Mouse (Mus musculus) retina, adult 2 months (tissue): ENCODE results near the gene Creb5.

ENCODE experiments used
- DNase-seq: peaks from one replicate; pipeline ENCODE4 v3.0.0-alpha.2; 2012; ENCODE audit warnings: low read depth, low spot score

Creb5 gene

DNA sequence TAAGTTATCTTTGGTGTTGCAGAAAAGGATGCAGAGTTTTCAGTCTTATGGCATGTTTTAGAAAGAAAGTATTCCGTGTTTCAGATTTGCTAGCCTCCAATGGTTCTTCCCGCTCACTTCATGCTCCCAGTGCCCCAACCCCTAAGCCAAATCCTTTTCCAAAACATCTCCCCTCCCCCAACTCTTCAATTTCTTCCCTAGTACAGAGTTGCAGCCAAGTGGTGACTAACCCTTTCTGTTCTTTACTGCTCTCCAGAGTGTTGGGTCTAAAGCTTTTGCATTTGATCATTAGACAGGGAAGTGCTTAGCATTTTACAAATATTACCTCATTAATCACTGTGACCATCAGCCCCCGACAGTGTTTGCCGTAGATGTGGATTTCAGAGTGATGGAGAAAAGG is 142.8 kb downstream of the Creb5 start:
- DNase-seq: no peak

DNA sequence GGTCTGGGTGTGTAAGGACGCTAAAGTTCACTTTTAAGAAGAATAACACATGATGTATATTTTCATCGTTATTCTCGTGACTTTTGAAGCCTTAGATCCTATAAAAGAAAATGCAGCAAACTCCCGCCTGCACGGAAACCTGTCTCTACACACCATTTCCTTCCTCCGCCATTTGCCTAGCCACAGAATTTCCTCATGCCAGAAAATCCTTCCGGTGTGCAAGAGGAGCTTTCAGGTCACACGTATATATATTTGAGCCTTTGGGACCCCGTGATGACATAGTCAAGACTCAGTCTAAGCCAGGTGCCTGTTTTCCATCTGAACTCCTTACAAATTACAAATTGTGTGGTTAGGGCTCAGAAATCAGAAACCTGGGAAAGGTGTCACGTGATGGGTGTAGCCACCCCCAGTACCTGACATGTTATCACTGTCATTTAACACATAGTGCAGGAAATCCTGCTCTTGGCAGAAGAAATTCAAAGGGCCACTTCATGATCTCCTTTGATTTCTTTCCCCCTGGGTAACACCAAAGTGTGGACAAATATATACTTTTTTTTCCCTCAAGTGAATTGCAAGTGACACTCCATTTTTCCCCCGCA is 158.9 kb downstream of the Creb5 start:
- DNase-seq: no peak

DNA sequence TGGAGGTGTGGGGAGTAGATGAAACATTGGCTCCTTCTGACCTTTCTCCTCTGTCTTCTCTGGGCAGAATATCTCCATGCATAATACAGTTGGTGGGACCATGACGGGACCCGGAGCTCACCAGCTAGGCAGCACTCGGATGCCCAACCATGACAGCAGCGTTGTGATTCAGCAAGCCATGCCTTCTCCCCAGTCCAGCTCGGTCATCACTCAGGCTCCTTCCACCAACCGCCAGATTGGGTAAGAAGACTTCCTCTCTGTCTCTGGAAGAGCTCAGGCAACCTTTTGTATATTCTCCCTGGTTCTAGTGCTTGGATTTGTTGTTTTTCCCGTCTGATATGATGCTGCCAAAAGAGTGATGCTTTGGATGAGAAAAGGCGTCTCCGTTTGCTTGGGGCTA is 160.4 kb downstream of the Creb5 start:
- no peak for DNase-seq

DNA sequence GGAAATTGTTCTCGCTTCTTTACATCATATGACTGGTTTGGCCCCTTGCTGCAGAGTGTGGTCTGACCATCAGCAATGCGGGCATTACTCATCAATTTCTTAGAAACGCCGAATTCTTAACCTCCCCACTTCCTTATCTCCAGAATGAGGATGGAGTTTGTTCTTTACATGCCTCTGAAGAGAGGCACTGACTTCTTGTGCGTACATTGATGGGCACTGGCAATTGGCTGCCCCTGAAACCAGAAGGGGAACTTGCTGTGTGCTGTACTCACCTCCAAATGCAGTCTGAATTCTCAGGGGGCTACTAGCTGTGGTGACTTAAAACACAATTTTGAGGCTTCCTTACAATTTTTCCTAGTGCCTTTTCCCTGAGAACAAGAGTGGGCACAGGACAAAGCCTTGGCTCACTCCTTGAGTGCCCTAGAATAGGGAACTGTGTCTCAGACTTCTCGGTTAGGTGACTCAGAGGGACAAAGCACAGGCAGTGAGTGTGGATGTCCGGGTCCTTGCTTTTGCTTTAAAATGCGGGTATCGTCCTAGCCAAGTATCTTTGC is 161.3 kb downstream of the Creb5 start:
- no peak for DNase-seq

DNA sequence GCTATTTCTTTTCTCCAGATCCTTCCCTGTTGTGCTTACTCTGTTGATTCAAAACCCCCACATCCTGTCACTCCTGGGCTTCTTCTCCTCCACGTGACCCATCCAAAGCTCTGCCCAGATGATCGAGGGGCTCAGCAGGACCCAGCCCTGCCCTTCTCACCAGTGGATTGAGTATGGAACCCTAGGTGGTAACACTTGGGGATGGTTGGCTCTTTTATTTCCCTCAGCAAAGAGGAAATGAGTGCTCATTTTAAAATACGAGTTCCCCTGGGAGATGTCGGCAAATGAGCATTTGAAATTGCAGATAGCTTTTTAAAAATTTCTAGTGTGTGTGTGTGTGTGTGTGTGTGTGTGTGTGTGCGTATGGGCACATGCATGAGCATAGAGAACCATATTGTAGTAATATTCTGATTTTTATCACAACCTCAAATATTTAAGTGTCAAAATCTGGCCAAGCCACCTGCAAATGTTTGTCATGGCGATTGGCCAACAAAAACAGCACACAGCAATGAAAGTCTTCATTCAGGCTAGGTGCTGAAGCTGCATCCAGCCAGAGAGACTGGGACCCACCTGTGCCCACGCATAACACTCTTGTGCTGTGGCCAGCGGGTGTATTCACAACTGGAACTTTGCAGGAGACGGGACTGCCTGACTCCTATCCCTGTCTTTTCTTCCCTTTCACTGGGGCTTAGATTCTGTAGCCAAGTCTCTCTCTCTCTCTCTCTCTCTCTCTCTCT is 162.5 kb downstream of the Creb5 start:
- no peak for DNase-seq

DNA sequence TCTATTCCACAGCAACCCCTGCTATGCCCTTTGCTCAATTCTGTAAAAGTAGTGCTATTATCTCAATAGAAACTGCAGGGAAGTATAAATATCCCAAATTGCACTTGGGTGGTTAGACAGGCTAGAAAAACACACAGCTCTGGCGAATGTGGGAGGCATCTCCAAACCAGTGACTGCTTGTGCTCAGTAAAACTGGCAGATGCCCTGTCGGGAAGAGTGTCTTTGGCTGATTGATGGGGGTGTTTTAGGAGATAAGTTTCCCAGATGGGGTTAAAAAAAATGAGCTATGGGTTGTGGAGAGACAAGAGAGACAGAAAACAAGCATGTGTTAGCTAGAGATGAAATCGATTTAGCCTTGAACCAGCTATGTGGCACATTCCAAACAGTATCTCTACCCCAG is 163.4 kb downstream of the Creb5 start:
- DNase-seq: no peak

DNA sequence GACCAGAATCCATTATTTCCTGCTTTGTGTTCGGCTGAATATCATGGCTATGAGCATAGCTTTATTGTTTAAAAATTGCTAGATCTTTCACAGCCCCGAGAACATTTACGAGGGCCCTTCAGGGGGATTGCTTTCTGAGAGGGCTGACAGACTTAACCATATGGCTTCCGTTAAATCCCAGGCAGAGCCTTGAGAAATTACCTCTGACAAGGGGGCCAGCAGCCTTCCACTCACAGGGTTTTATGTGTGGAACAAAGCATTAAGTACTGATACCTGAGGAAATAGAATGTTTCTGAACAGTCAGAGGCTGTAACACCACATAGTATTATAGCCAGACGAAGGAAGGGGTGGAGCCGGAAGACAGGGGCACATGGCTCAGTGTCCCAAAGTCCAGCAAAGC is 165.2 kb downstream of the Creb5 start:
- DNase-seq: no peak

DNA sequence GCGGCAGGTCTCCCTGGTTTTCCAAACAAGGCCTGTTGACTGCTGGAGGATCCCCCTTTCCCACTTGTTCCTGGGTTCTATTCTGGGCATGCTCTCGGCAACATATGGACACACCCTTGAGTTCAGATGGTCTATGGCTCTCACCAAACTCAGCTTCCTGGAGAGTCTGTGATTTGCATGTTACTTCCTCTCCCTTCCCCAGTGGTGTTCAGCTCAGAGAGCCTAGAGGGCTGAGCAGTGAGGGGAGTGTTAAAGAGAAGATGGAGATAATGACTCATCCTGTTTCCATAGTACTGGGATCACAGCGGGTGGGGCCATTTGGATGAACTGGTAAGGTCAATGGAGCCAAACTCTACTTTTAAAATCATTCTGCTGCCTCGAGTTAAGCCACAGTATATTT is 168.4 kb downstream of the Creb5 start:
- DNase-seq: no peak

DNA sequence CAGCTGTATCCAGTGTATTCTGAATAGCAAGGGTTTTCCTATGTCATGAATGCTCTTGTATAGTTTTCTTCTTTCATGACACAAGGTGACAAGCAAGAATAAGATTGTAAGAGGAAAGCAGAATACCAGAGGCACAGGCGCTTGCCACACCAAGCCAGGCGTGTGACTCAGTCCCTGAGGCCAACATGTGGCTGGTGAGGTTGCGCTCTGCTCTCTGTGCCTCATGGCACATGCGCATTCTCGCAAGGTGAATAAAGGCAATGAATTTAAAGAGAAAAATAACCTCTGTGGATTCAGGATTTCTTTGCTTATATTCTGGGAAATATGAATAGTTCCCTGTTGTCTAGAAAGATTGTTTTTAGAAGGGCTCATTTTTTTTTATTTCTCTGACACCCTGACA is 169.0 kb downstream of the Creb5 start:
- no peak for DNase-seq

DNA sequence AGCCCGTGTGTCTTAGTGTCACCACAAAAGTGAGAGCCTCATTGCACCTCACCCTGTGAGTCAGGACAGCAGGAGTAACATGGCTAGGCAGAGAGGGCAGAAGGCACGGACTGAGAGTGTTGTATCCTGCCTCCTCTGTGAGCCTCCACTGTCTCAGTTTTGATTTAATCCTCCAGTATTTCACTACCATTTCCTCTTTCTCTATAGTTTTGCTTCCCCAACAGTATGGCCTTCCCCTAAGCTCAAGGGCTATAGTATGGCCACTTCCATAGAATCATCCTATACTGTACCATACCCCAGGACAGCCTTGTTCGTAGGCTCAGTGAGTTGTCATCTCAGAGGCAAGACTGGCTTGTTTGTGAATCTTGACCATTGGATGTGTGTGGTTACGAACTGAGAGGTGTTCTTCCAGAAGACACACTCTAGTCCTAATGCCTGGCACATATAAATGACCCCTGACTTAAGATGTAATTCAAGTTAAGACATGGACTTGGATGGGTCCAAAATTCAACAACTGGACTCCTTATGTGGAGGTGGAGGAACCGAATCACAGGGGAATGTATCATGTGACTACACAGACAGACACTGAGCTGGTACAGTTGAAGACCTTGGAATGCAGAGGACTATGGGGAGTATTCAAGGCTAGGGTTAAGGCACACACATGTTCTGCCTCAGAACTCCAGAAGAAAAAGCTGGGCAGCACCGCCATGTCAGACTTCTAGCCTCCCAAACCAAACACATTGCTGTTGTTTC is 173.1 kb downstream of the Creb5 start:
- no peak for DNase-seq

DNA sequence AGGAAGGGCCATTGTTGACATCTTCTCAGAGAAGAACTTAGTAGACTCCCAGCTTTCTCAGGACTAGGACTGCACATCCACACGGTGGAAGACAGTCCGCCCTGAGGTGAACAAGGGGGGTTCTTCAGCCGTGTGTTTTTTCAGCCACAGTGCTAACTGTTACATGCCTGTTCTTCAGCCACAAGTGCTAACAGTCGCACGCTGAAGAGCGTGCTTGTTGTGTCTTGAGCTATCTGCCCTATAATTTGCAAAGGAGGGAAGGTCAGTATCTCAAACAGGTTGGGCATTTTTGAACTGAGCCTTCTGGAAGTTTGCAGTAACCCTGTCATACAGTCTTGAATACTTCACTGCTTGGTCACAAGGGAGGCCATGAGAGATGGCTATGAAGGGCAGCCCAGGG is 174.0 kb downstream of the Creb5 start:
- DNase-seq: no peak

DNA sequence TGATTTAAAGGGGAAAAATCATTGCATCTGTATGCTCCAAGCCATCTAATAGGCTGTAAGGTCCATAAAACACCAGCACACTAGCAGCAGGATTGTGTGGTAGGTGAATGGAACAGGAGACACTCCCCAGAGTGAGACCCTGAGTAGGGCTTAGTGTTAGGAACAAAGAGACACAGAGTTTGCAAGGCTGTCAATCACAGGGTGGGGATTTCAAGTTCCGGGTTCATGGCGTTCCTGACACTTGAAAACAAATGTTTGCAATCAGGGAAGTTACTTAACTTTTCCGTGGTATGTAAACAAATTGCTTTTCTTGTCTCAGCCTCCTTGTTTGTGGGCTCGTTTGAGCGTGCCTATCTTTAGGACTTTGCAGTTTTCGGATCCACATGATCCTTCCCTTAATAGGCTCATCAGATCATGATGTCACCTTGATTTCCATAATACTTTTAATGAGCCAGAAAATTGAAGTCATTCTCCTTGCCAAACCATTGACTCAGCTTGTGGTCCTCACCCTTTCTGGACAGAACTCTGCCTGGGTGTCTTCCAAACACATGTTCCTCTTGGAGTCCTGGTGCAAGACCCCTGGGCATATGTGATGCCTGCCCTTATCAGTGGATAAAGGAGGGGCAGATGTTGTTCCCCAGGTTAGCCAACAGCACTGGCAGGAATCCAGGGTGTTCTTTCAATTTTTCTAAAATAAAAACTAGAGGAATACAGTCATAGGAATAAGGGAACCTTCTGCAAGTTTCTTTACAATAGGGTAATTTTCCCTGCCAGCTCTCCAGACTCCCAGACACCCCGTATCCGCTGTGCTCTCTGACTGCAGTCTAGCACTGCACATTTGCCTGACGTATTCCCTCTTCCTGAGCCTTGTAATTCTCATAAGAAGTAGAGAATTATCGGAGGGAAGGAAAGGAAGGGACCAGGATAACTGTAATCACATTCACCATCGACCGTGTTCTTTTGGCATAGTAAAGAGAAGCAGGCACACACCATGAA is 175.0 kb downstream of the Creb5 start:
- DNase-seq: no peak

DNA sequence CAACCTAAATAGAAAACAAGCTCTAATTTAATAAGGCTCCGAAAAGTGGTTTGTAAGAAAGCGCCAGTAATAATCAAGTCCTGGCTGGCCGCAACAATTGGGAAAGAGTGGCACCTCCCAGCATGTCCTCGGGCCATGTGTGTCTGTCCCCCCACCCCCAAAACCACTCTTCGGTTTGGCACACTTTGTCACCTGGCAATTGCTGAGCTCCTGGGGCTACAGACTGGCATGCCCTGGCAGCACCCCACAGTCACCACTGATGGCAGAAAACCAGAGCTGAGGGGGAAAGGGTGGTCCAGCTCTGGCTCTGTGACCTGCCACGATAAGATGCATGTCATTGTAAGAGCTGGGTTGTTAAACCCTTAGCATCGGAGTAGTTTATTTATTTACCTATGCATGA is 175.7 kb downstream of the Creb5 start:
- DNase-seq: no peak

DNA sequence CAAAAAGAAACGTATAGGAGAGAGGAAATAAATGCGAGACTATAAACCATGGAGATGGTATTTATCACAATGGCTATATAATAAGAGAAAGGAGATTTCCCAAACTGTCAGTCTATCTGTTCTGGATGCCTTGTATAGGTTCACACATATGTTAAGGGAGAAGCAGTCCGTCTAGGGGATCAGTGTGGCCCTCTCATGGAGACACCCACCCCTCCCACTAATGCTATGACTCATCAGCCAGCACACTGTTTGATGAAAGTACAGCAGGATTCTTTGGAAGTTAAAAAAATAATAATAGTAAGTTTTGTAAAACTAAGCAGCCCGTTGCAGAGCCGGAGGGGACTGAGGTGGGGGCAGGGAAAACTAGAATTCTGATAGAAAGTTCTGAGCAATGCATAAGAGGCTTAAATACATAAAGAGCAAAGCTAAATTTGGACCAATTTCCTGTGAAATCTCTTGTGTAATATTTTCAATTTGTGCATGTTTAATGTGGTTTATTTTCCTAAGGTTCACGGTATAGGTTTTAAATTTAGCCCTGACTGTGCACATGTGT is 176.3 kb downstream of the Creb5 start:
- no peak for DNase-seq

DNA sequence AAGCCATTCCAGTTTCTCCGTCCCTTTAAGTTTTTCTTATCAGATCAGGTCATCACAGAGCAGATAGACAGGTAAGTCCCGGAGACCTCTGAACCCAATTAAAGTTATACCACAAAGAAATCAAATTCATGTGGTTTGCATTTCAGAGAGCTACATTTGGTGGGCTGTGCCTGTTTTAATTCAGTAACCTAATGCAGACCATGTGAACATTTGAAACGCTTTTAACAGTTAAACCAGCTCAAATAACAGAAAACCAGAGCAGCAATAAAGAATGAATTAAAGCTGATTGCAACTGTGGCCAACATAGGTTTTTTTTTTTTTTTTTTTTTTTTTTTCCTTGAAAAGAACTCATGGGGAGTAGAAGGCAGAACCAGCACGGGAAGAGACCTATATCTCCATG is 182.1 kb downstream of the Creb5 start:
- no peak for DNase-seq

DNA sequence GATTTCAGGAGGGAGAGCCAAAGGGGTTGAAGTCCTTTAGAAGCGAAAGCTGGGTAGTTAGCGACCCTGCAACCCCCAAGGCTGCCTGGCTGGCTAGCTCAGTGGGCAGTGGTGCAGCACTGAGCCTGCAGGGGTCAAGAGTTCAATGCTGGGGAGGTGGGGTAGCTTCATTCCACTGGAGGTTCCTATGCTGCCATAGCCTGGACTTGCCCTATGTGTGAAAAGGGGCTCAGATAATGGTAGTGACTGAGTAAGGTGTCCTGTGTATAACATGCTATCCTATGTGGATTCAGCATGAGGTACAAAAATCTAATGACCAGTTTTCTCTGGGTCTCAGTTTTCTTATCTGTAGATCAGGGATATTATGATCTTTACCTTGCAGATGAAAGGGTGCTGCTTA is 182.6 kb downstream of the Creb5 start:
- DNase-seq: no peak

DNA sequence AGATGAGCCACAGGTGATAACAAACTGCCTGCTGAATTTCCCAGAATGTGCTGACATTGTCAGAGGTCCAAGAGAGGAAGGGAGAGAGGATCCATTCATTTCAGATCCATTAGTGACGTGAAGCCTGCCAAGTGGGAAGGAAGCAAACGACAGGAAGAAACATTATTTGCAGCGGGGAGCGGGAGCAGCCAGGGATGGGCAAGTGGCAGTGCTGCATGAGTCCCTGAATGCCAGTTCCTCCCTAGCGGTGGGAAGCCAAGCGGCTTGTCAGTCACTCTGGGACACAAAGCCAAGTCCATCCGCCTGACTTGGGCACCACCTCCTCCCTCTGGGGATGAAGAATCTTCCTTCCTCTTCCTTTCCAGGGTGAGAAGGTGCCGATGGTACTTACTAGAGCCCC is 183.5 kb downstream of the Creb5 start:
- no peak for DNase-seq

DNA sequence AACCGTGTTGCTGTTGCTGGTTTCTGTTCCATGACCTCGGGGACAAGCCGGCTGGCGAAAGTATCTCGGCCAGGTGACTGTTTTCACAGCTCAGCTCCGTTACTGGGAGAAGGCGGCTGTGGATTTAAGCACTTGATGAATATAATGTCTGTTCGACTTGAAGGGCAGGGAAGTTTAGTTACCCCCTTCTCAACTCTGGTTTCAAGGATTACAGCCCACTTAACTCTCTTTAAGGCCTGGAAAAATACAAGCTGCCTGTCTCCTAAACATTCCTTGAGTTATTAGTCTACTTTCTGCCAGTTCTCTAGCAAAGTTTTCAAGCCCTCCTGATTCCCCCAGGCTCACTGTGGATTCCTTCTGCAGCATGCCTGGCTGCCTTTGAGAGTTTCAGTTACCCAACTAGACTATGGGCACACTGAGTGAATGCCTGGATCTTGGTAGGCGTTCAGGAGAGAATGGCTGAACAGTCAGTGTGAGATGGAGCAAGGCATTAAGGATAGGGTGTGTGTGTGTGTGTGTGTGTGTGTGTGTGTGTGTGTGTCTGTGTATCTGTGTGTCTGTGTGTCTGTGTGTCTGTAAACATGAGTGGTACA is 184.0 kb downstream of the Creb5 start:
- DNase-seq: no peak

DNA sequence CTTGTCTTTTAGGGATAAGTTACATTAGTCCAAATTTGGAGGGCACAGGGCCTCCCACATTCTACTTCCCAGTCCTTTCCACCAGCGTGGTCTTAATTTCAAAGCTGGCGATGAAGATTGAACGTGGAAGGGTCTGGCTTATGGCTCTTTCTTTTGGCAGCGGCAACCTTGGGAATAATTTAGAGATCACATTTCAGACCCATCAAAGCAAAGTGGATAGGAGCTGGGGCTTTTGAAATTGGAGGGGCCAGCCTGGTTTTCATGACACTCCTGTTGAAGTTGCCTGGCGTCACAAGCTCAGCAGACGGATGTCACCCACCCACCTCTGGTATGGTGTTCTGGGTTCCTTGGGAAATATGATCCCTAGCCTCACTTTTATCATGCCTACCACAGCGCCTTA is 185.7 kb downstream of the Creb5 start:
- no peak for DNase-seq

DNA sequence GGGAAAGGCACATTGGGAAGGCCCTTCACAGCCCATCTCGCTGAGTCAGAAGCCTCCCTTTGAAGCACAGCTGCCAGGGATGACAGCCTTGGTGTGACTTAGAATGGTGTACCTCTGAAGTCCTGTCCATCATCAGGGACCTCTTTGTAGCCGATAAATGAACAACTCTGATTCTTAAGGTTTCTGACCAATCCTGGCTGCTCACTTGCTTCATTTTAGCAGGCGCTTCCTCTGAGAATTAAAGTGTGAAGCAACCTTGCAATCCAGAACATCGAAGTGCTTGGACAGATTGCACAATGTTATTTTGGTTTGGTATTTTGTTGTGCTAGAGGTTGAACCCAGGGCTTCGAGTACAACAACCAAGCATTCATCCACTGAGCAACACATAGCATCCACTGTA is 190.4 kb downstream of the Creb5 start:
- no peak for DNase-seq

DNA sequence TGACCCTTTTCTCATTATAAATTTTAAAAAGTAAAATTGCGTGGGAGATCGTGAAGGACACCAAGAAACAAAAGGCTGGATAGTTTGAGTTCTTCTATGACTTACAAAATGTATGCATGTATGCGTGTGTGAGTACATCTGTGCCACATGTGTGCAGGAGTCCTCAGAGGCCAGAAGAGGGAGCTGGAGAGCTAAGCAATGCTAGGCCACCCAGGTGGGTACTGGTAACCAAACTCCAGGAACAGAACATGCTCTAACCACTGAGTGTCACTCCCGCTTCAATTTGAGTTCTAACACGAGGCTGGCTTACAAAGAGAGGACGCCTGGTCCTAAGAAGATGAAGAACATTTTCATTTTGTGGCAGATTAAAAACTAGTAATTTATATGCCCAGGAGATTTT is 203.8 kb downstream of the Creb5 start:
- no peak for DNase-seq
